Mouse (Mus musculus) limb, embryonic 11.5 days (tissue): ENCODE data around the gene Eme2. TPM values are rescaled to one million over a fixed set of nuclear protein-coding genes. Genes with fewer than 3 reads are reported as not detected.

Experiments
- ATAC-seq: fragments of 200-750 bp; cut with Nextera tagmentation; 2 replicates; pipeline ENCODE4 v1.8.0; 2017; ENCODE audit warnings: low read depth; ENCODE audit not compliant: insufficient number of reproducible peaks, low FRiP score, low TSS enrichment
- DNase-seq: peaks from one replicate; pipeline ENCODE4 v3.0.0-alpha.2; 2015; ENCODE audit warnings: low spot score
- H3K27ac ChIP-seq: fragments of 300-500 bp; sonication (generic); replicated peaks from 2 replicates; pipeline ENCODE4 v1.5.1; 2014; ENCODE audit warnings: low read depth, mild to moderate bottlenecking, low read length
- H3K27me3 ChIP-seq: fragments of 300-500 bp; sonication (generic); 2 replicates; pipeline ENCODE4 v1.6.1; 2014; ENCODE audit warnings: mild to moderate bottlenecking, low read length, mixed read lengths; ENCODE audit not compliant: control insufficient read depth, insufficient read depth
- H3K36me3 ChIP-seq: fragments of 300-500 bp; sonication (generic); 2 replicates; pipeline ENCODE4 v1.6.1; 2014; ENCODE audit warnings: mild to moderate bottlenecking, low read length, moderate library complexity, mixed read lengths; ENCODE audit not compliant: control insufficient read depth, insufficient read depth
- H3K4me1 ChIP-seq: fragments of 300-500 bp; sonication (generic); 2 replicates; pipeline ENCODE4 v1.6.1; 2014; ENCODE audit warnings: low read length, mixed read lengths; ENCODE audit not compliant: control insufficient read depth, insufficient read depth
- H3K4me2 ChIP-seq: fragments of 300-500 bp; sonication (generic); 2 replicates; pipeline ENCODE4 v1.6.1; 2014; ENCODE audit warnings: low read depth, mild to moderate bottlenecking, moderate library complexity; ENCODE audit not compliant: severe bottlenecking
- H3K4me3 ChIP-seq: fragments of 300-500 bp; sonication (generic); 2 replicates; pipeline ENCODE4 v1.5.1; 2014; ENCODE audit warnings: low read depth, low read length
- H3K9ac ChIP-seq: fragments of 300-500 bp; sonication (generic); 2 replicates; pipeline ENCODE4 v1.6.1; 2014; ENCODE audit warnings: mild to moderate bottlenecking, low read length
- H3K9me3 ChIP-seq: fragments of 300-500 bp; sonication (generic); 2 replicates; pipeline ENCODE4 v1.6.1; 2016; ENCODE audit warnings: low read length; ENCODE audit not compliant: control insufficient read depth
- WGBS: fragments of 180-500 bp; shearing (Covaris S2); extraction: QIAGEN DNeasy Blood & Tissue Kit; methylation state at CpG from one replicate; pipeline ENCODE4 v1.1.7; 2014; 5-methylcytosine and 5-hydroxymethylcytosine counted together
- polyA plus RNA-seq: library from polyadenylated mRNA; unstranded; fragments of >200 nt; fragmentation: Nextera tagmentation; extraction: Ambion mirVana; gene quantifications from 2 replicates; pipeline ENCODE4 v1.2.1, GENCODE M21; 2014

Eme2 gene
- polyA plus RNA-seq, 1 experiment from 2014 or later, result 20.8 TPM

- Histone ChIP-seq H3K27me3 (no peaks in the 10 kb centered on the region), H3K4me1 (peaks cover 3% of the 10 kb centered on the region; the same call in 1 of the 2 replicates), H3K4me2 (no peak overlapping the region), H3K27ac (no peak overlapping the region), H3K36me3 (peaks cover 51% of the 10 kb centered on the region), H3K9me3 (no peaks in the 10 kb centered on the region), H3K4me3 (no peak overlapping the region), H3K9ac (no peak overlapping the region)
- DNase-seq (no peak), ATAC-seq (no peak)
- 86% methylated on average over 5 of the region's 5 CpGs for WGBS
Observed at GRCm38 (mm10) chr17:24902124-24902523, 7.2 kb upstream of the Eme2 start.

DNA sequence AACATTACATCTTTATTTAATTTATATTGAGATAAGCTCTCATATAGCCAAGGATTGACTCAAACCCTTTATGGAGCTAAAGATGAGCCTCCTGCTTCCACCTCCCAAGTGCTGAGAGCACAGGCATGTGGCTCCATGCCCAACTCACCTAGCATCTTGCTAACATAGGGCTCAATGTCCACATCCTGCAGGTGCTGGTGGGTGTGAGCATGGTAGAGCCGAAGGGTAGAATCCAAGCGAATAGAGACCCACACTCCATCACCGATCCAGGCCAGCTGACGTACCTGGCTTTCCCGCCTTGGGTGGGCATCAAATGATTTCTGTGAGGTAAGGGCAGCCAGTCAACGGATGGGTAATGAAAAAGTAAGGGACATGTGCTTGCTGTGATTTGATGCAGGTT is 5.1 kb upstream of the Eme2 start:
- 94% methylated on average over 6 of the region's 6 CpGs for WGBS
- Histone ChIP-seq H3K27me3 (no peaks in the 10 kb centered on the region), H3K4me3 (no peak overlapping the region), H3K27ac (no peak overlapping the region), H3K36me3 (peaks cover 48% of the 10 kb centered on the region), H3K4me1 (peaks cover 17% of the 10 kb centered on the region), H3K9me3 (no peaks in the 10 kb centered on the region), H3K4me2 (no peak overlapping the region), H3K9ac (no peak overlapping the region)
- ATAC-seq (no peak), DNase-seq (no peak)

- no peak overlapping the region for H3K27ac ChIP-seq
- no peak overlapping the region for H3K4me3 ChIP-seq
- H3K4me1 ChIP-seq, result peaks cover 20% of the 10 kb centered on the region
- no peak overlapping the region for H3K9ac ChIP-seq
- 89% methylated on average over 5 of the region's 5 CpGs for WGBS
- no peak for DNase-seq
- no peak overlapping the region for H3K4me2 ChIP-seq
- ATAC-seq, result no peak
- H3K36me3 ChIP-seq, result peaks cover 42% of the 10 kb centered on the region
- H3K27me3 ChIP-seq, result no peaks in the 10 kb centered on the region
- H3K9me3 ChIP-seq, result no peaks in the 10 kb centered on the region
Observed at GRCm38 (mm10) chr17:24899153-24899552, 4.3 kb upstream of the Eme2 start.

DNA sequence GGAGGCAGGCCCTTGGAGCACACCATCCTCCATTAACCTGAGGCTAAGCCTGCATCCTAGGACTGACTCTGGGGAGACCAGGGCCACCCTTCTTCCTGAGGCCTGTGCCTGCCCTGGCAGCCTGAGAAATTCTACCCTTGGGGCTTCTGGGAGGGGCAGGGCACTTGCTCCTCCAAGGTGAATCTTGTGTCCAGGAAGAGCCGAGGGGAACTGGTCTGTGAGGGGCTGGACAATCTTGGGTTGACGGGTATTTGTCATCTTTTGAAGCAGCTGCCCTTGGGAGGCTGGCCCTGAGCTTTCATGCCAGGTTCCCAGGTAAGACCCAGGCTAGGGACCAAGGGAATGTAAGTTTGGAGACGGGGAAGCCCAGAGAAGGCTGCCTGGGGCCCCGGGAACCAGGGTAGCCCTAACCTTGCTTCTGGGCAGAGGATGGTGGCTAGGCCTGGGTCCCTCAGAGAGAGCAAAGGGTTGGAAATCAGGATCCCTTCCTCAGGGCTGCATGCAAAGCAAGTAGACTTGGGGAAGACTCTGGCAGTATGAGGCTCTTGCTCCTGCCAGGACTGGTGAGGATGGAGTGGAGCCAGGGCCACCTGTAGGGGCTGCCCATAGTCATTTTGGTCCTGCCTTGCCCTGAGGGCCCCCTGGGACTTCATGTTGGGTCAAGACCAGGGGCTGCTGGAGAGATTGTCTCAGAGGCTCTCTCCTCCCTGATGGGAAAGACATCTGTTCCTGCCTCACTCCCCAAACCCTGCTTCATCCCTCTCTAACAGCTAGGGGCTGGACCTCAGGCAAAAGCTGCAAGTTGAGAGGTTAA is 3.4 kb upstream of the Eme2 start:
- H3K27ac ChIP-seq, result no peak overlapping the region
- H3K9me3 ChIP-seq, result no peaks in the 10 kb centered on the region
- no peak overlapping the region; the same call in 1 of the 2 replicates for H3K9ac ChIP-seq
- H3K27me3 ChIP-seq, result no peaks in the 10 kb centered on the region
- no peak overlapping the region for H3K4me2 ChIP-seq
- DNase-seq (no peak), ATAC-seq (no peak)
- no peak overlapping the region for H3K4me3 ChIP-seq
- peaks cover 38% of the 10 kb centered on the region for H3K36me3 ChIP-seq
- peaks cover 25% of the 10 kb centered on the region for H3K4me1 ChIP-seq
- 84% methylated on average over 4 of the region's 4 CpGs for WGBS

GRCm38 (mm10) chr17:24897600-24897999 is 2.7 kb upstream of the Eme2 start:
- H3K9ac ChIP-seq, result no peak overlapping the region
- H3K36me3 ChIP-seq, result peaks cover 39% of the 10 kb centered on the region
- no peak overlapping the region for H3K4me2 ChIP-seq
- 84% methylated on average over 4 of the region's 4 CpGs for WGBS
- ATAC-seq (no peak), DNase-seq (no peak)
- no peaks in the 10 kb centered on the region for H3K9me3 ChIP-seq
- peaks cover 25% of the 10 kb centered on the region for H3K4me1 ChIP-seq
- no peak overlapping the region for H3K27ac ChIP-seq
- peak overlapping the region; percentile 81; the same call in 1 of the 2 replicates for H3K4me3 ChIP-seq
- H3K27me3 ChIP-seq, result no peaks in the 10 kb centered on the region

DNA sequence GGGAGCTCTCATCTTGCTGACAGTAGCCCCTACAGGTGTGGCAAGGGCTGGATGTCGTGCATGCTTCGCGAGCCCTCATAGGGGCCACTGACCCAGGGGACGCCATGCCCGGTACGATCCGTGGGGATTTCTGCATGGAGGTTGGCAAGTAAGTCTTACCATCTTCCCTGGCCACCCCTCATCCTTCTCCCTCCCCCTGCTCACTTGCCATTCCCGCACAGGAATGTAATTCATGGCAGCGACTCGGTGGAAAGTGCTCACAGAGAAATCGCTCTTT is 2.0 kb upstream of the Eme2 start:
- 44% methylated on average over 11 of the region's 11 CpGs for WGBS
- Histone ChIP-seq H3K9ac (peak overlapping the region; percentile 66), H3K4me2 (peak overlapping the region; percentile 59), H3K4me1 (peaks cover 25% of the 10 kb centered on the region), H3K27ac (no peak overlapping the region), H3K9me3 (no peaks in the 10 kb centered on the region), H3K27me3 (no peaks in the 10 kb centered on the region), H3K4me3 (peak overlapping the region; percentile 81), H3K36me3 (peaks cover 40% of the 10 kb centered on the region)
- ATAC-seq (no peak), DNase-seq (no peak)

GRCm38 (mm10) chr17:24896241-24896992 is 1.5 kb upstream of the Eme2 start, which contains the start of gene Nme3:
Gene Nme3, plus strand, starts transcription at chr17:24896500.
- Histone ChIP-seq H3K36me3 (peaks cover 37% of the 10 kb centered on the region), H3K4me2 (peak within 1 kb of the TSS; percentile 59), H3K9me3 (no peaks in the 10 kb centered on the region), H3K4me3 (peak within 1 kb of the TSS; percentile 81), H3K27ac (peak within 1 kb of the TSS; percentile 1; the same call in 1 of the 2 replicates), H3K27me3 (no peaks in the 10 kb centered on the region), H3K4me1 (peaks cover 25% of the 10 kb centered on the region), H3K9ac (peak within 1 kb of the TSS; percentile 70)
- DNase-seq, result peak; percentile 81
- ATAC-seq, result peak; percentile 64; the same call in 1 of the 2 replicates
- 1% methylated on average over 50 of the region's 50 CpGs for WGBS

DNA sequence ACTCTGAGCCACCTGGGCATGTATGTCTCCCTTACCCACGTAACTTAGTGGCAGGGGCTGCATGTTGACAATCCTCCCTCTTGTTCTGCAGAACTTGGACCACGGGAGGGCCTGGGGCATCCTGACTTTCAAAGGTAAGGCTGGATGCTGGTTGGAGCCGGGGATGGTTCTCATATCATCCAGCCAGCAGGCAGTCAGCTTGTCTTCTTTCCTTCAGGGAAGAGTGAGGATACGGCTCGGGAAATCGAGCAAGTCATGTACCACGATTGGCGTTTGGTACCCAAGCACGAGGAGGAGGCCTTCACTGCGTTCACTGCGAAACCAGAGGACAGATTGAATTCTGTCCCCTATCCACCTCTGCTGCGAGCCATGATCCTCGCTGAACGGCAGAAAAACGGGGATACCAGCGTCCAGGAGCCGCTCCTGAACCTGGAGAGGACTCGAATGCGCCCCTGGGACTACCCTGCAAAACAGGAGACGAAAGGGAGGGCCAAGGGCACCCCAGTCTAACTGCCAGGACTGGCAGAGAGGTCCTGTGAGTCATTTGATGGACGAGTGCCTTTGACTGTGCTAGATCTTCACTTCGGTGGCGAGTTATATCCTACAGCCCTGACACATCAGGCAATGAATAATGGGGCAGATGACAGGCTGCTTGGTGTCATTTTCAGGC is 819 bp upstream of the Eme2 start:
- 15% methylated on average over 23 of the region's 23 CpGs for WGBS
- peak overlapping the region; percentile 81 for H3K4me3 ChIP-seq
- ATAC-seq, result no peak
- peak overlapping the region; percentile 1; the same call in 1 of the 2 replicates for H3K27ac ChIP-seq
- no peaks in the 10 kb centered on the region for H3K9me3 ChIP-seq
- H3K9ac ChIP-seq, result peak overlapping the region; percentile 70
- DNase-seq, result peak; percentile 35
- H3K36me3 ChIP-seq, result peaks cover 37% of the 10 kb centered on the region
- peak overlapping the region; percentile 59 for H3K4me2 ChIP-seq
- H3K27me3 ChIP-seq, result no peaks in the 10 kb centered on the region
- H3K4me1 ChIP-seq, result peaks cover 25% of the 10 kb centered on the region
